Mouse (Mus musculus) Muller cell, postnatal 12 days (primary cell): ENCODE results near the gene Sgpp2.

Experiments used
- DNase-seq: peaks from one replicate; pipeline ENCODE4 v3.0.0-alpha.2; 2015; ENCODE audit errors: inconsistent ontology term

Sgpp2 gene

GRCm38 (mm10) chr1:78401413-78401812 is 91.3 kb downstream of the Sgpp2 start:
- no peak for DNase-seq

- no peak for DNase-seq
These were observed 99.3 kb downstream of the Sgpp2 start for GRCm38 (mm10) chr1:78409396-78409795.

GRCm38 (mm10) chr1:78412668-78413067 is 102.5 kb downstream of the Sgpp2 start:
- no peak for DNase-seq

GRCm38 (mm10) chr1:78414421-78414820 is 104.3 kb downstream of the Sgpp2 start:
- no peak for DNase-seq

- DNase-seq: no peak
These were observed 107.2 kb downstream of the Sgpp2 start for GRCm38 (mm10) chr1:78417154-78417911.

- DNase-seq: peak; percentile 31
These were observed 109.4 kb downstream of the Sgpp2 start for GRCm38 (mm10) chr1:78419593-78419992.

- DNase-seq: no peak
These were observed 110.1 kb downstream of the Sgpp2 start for GRCm38 (mm10) chr1:78420271-78420670.

- DNase-seq: no peak
These were observed 111.6 kb downstream of the Sgpp2 start for GRCm38 (mm10) chr1:78421749-78422148.

- no peak for DNase-seq
These were observed 112.4 kb downstream of the Sgpp2 start for GRCm38 (mm10) chr1:78422576-78422975.

- DNase-seq: no peak
These were observed 114.7 kb downstream of the Sgpp2 start for GRCm38 (mm10) chr1:78424848-78425247.

- DNase-seq: no peak
These were observed 115.2 kb downstream of the Sgpp2 start for GRCm38 (mm10) chr1:78425309-78425708.

- DNase-seq: peak; percentile 54
These were observed 115.9 kb downstream of the Sgpp2 start for GRCm38 (mm10) chr1:78425793-78426700.

GRCm38 (mm10) chr1:78426841-78427240 is 116.7 kb downstream of the Sgpp2 start:
- no peak for DNase-seq

- DNase-seq: peak; percentile 45
These were observed 118.7 kb downstream of the Sgpp2 start for GRCm38 (mm10) chr1:78428851-78429250.

GRCm38 (mm10) chr1:78433472-78433871 is 123.3 kb downstream of the Sgpp2 start:
- no peak for DNase-seq

GRCm38 (mm10) chr1:78435967-78436366 is 125.8 kb downstream of the Sgpp2 start:
- DNase-seq: no peak

GRCm38 (mm10) chr1:78436445-78436844 is 126.3 kb downstream of the Sgpp2 start:
- DNase-seq: no peak

GRCm38 (mm10) chr1:78437150-78437549 is 127.0 kb downstream of the Sgpp2 start:
- no peak for DNase-seq

- DNase-seq: no peak
These were observed 130.6 kb downstream of the Sgpp2 start for GRCm38 (mm10) chr1:78440716-78441115.

GRCm38 (mm10) chr1:78443056-78443455 is 132.9 kb downstream of the Sgpp2 start:
- no peak for DNase-seq

- no peak for DNase-seq
These were observed 136.1 kb downstream of the Sgpp2 start for GRCm38 (mm10) chr1:78446232-78446631.

- DNase-seq: no peak
These were observed 136.6 kb downstream of the Sgpp2 start for GRCm38 (mm10) chr1:78446742-78447141.

GRCm38 (mm10) chr1:78448091-78448490 is 137.9 kb downstream of the Sgpp2 start:
- peak; percentile 88 for DNase-seq
